9 mouse cellular contexts compared by ENCODE assay signal in genomic region chr17:15787036-15787435, GRCm38 (mm10). TPM values are rescaled to one million over a fixed set of nuclear protein-coding genes. Genes with fewer than 3 reads are reported as not detected.
DNase-seq lines count a peak whose midpoint lies in the region; ATAC-seq and TF ChIP-seq lines count a peak whose summit lies in the region.
"Had no signal": no experiment of that assay in that cellular context is flagged by ENCODE, and none has a peak within 500 bp of the region (broad histone marks: within the 10 kb centered on the region; RNA-seq: fewer than 3 reads in every experiment).

No protein-coding gene starts in this region.

- H3K9ac ChIP-seq in kidney, postnatal 0 days (ENCODE audit: low read depth, low read length): no peak overlapping the region
- H3K9ac ChIP-seq in kidney, embryonic 15.5 days: no peak overlapping the region
- H3K9ac ChIP-seq: limb, embryonic 13.5 days had no signal

- TF ChIP-seq POLR2A in thymus, adult 2 months (IDR thresholded peaks at IDR 0.05; ENCODE audit: control insufficient read depth, extremely low read depth, insufficient read depth, low read length, poor library complexity): no peak

- H3K4me2 ChIP-seq in kidney, postnatal 0 days (ENCODE audit: low read length): no peak overlapping the region
- H3K4me2 ChIP-seq in kidney, embryonic 15.5 days: no peak overlapping the region
- H3K4me2 ChIP-seq: limb, embryonic 13.5 days had no signal

- no peak overlapping the region for H3K27ac ChIP-seq in kidney, postnatal 0 days
- no peak overlapping the region for H3K27ac ChIP-seq in kidney, embryonic 15.5 days
- H3K27ac ChIP-seq in thymus, adult 2 months (ENCODE audit: control insufficient read depth, insufficient read depth, low read length): no peak overlapping the region
- H3K27ac ChIP-seq: limb, embryonic 13.5 days had no signal

- peak; percentile 70 for TF ChIP-seq CTCF in kidney, postnatal 0 days (IDR thresholded peaks at IDR 0.05; ENCODE audit: low read depth)
- no peak for TF ChIP-seq CTCF in thymus, adult 2 months (IDR thresholded peaks at IDR 0.05; ENCODE audit: borderline replicate concordance, control insufficient read depth, extremely low read depth, insufficient read depth, low read length, poor library complexity)

- H3K9me3 ChIP-seq in kidney, postnatal 0 days (replicated peaks; ENCODE audit: low read length): no peaks in the 10 kb centered on the region
- no peaks in the 10 kb centered on the region for H3K9me3 ChIP-seq in kidney, embryonic 15.5 days (replicated peaks)

- H3K4me1 ChIP-seq in kidney, postnatal 0 days (replicated peaks; ENCODE audit: insufficient read depth, low read length): no peaks in the 10 kb centered on the region
- H3K4me1 ChIP-seq in kidney, embryonic 15.5 days: no peaks in the 10 kb centered on the region
- no peaks in the 10 kb centered on the region for H3K4me1 ChIP-seq in thymus, adult 2 months (replicated peaks; ENCODE audit: control insufficient read depth, insufficient read depth, low read length)
- H3K4me1 ChIP-seq: limb, embryonic 13.5 days had no signal

- no peaks in the 10 kb centered on the region for H3K27me3 ChIP-seq in kidney, postnatal 0 days (ENCODE audit: insufficient read depth, low read length)
- no peaks in the 10 kb centered on the region for H3K27me3 ChIP-seq in kidney, embryonic 15.5 days
- H3K27me3 ChIP-seq in thymus, adult 2 months (ENCODE audit: control insufficient read depth, insufficient read depth, low read length): no peaks in the 10 kb centered on the region
- H3K27me3 ChIP-seq: limb, embryonic 13.5 days had no signal

- no peak overlapping the region for H3K4me3 ChIP-seq in kidney, postnatal 0 days (replicated peaks; ENCODE audit: low read depth, low read length)
- no peak overlapping the region for H3K4me3 ChIP-seq in kidney, embryonic 15.5 days (replicated peaks)
- no peak overlapping the region for H3K4me3 ChIP-seq in thymus, adult 2 months (ENCODE audit: control insufficient read depth, insufficient read depth, low read length)
- H3K4me3 ChIP-seq: limb, embryonic 13.5 days had no signal

- peak; percentile 21 for DNase-seq in adrenal gland, postnatal 14 days
- DNase-seq in adrenal gland, postnatal 4 days (ENCODE audit: low spot score in 2 of 2): no peak
- peak; percentile 61 for DNase-seq in kidney, postnatal 0 days (ENCODE audit: low spot score)
- DNase-seq in thymus, adult 2 months: peak; percentile 15
- no peak for DNase-seq in thymus, adult 18-20 months
- DNase-seq in lung, postnatal 14 days: peak; percentile 50
- DNase-seq in yolk sac, embryonic 10.5 days (ENCODE audit: low spot score): no peak

- no peaks in the 10 kb centered on the region for H3K36me3 ChIP-seq in kidney, postnatal 0 days (ENCODE audit: insufficient read depth, low read length)
- no peaks in the 10 kb centered on the region for H3K36me3 ChIP-seq in kidney, embryonic 15.5 days
- no peaks in the 10 kb centered on the region for H3K36me3 ChIP-seq in thymus, adult 2 months (ENCODE audit: control insufficient read depth, insufficient read depth, low read length)
- H3K36me3 ChIP-seq: limb, embryonic 13.5 days had no signal

- 25% methylated on average over 3 of the region's 3 CpGs for WGBS in kidney, postnatal 0 days
- 30% methylated on average over 3 of the region's 3 CpGs for WGBS in kidney, embryonic 15.5 days
- 27% methylated on average over 3 of the region's 3 CpGs for WGBS in thymus, adult 2 months

- no peak for ATAC-seq in kidney, postnatal 0 days (replicated peaks; ENCODE audit: low FRiP score, low read depth)
- no peak for ATAC-seq in kidney, embryonic 15.5 days (replicated peaks; ENCODE audit: low FRiP score)

RNA-seq across cellular contexts. Expression of gene Rgmb, which starts 43.8 kb away (rescaled TPM):
- 16.3 and 19.2 TPM in 2 replicates for total RNA-seq in adrenal gland, postnatal 14 days (2021)
- 10 to 100 TPM; 20.5 to 25.1 TPM for total RNA-seq in adrenal gland, postnatal 4 days (2021)
- polyA plus RNA-seq in kidney, postnatal 0 days (2015; fragmentation: Nextera tagmentation; extraction: Ambion mirVana): 12.5 and 15.0 TPM in 2 replicates
- polyA plus RNA-seq in kidney, embryonic 15.5 days (2015; fragmentation: Nextera tagmentation; extraction: Ambion mirVana): 12.5 and 13.3 TPM in 2 replicates
- 16.5 and 23.3 TPM in 2 replicates for polyA plus RNA-seq in thymus, adult 2 months (2012; rRNA removed)

Comparison
In these comparisons a context has a peak if more than half of its experiments do, and no peak if none do; other contexts are left out.
1. DNase-seq: peak in adrenal gland, postnatal 14 days (single experiment), kidney, postnatal 0 days (single experiment), thymus, adult 2 months (single experiment) and lung, postnatal 14 days (single experiment); none in adrenal gland, postnatal 4 days (0 of 2), thymus, adult 18-20 months (0 of 2) and yolk sac, embryonic 10.5 days (single experiment).